8 mouse cellular contexts compared by ENCODE assay signal in genomic region chr6:100562719-100563551, GRCm38 (mm10).
DNase-seq lines count a peak whose midpoint lies in the region; ATAC-seq and TF ChIP-seq lines count a peak whose summit lies in the region.

No protein-coding gene starts in this region.

- no peaks in the 10 kb centered on the region for H3K27me3 ChIP-seq in ES-Bruce4 (ENCODE audit: control insufficient read depth, insufficient read depth, low read length, poor library complexity, severe bottlenecking)
- peaks cover 66% of the 10 kb centered on the region for H3K27me3 ChIP-seq in embryonic facial prominence, embryonic 13.5 days

- H3K4me1 ChIP-seq in ES-Bruce4 (ENCODE audit: control insufficient read depth, insufficient read depth, low read length), result no peaks in the 10 kb centered on the region
- H3K4me1 ChIP-seq in embryonic facial prominence, embryonic 13.5 days, result peaks cover 24% of the 10 kb centered on the region

- H3K4me2 ChIP-seq in embryonic facial prominence, embryonic 13.5 days, result peak overlapping the region; percentile 99

- WGBS in embryonic facial prominence, embryonic 13.5 days, result under 1% methylated on average over 51 of the region's 51 CpGs

- H3K9me3 ChIP-seq in ES-Bruce4 (replicated peaks; ENCODE audit: control insufficient read depth, insufficient read depth, low read length, poor library complexity, severe bottlenecking), result no peaks in the 10 kb centered on the region
- no peaks in the 10 kb centered on the region for H3K9me3 ChIP-seq in embryonic facial prominence, embryonic 13.5 days

- no peaks in the 10 kb centered on the region for H3K36me3 ChIP-seq in ES-Bruce4 (ENCODE audit: control insufficient read depth, insufficient read depth, low read length, poor library complexity, severe bottlenecking)
- no peaks in the 10 kb centered on the region for H3K36me3 ChIP-seq in embryonic facial prominence, embryonic 13.5 days

- no peak for TF ChIP-seq POLR2A in ES-Bruce4 (IDR thresholded peaks at IDR 0.05; ENCODE audit: insufficient read depth, low read length)

- peak overlapping the region; percentile 19; the same call in 1 of the 2 replicates for H3K9ac ChIP-seq in ES-Bruce4 (ENCODE audit: low read depth, poor library complexity, severe bottlenecking)
- H3K9ac ChIP-seq in embryonic facial prominence, embryonic 13.5 days, result peak overlapping the region; percentile 67

- peak; percentile 11 for ATAC-seq in embryonic facial prominence, embryonic 13.5 days (ENCODE audit: insufficient number of reproducible peaks, insufficient read depth, low FRiP score, low TSS enrichment, low read depth)
- no peak for ATAC-seq in erythroid progenitor cell, adult 5-6 weeks (replicated peaks; ENCODE audit: low FRiP score, poor library complexity, severe bottlenecking)

- peak; percentile 36 for DNase-seq in adrenal gland, postnatal 10 days
- DNase-seq in heart, postnatal 4 days, result peak; percentile 30
- peak; percentile 12 to 54 for DNase-seq in layer of hippocampus, postnatal 36 days
- DNase-seq in lung, postnatal 10 days, result peak; percentile 40
- DNase-seq in right cerebral cortex, postnatal 14 days, result peak; percentile 61

- no peak overlapping the region for H3K27ac ChIP-seq in ES-Bruce4 (ENCODE audit: insufficient read depth, low read length)
- peak overlapping the region; percentile 72 for H3K27ac ChIP-seq in embryonic facial prominence, embryonic 13.5 days

- TF ChIP-seq CTCF in ES-Bruce4 (IDR thresholded peaks at IDR 0.05; ENCODE audit: low read depth, low read length), result no peak

- H3K4me3 ChIP-seq in ES-Bruce4 (ENCODE audit: low read depth, low read length), result peak overlapping the region; percentile 34
- peak overlapping the region; percentile 50 for H3K4me3 ChIP-seq in embryonic facial prominence, embryonic 13.5 days

- no peak for TF ChIP-seq EP300 in ES-Bruce4 (IDR thresholded peaks at IDR 0.05; ENCODE audit: insufficient read depth, low read depth, low read length)
